Mouse (Mus musculus): ENCODE data around the gene Tmem132c.

GRCm38 (mm10) chr5:127370503-127370902, 128.9 kb downstream of the Tmem132c start:
- TF ChIP-seq POLR2A (IDR thresholded peaks at IDR 0.05; ENCODE audit: control insufficient read depth, low read depth, low read length) (no peak), CTCF (IDR thresholded peaks at IDR 0.05; ENCODE audit: control insufficient read depth, insufficient read depth, insufficient replicate concordance, low read depth, low read length) (no peak)

Data from testis, adult 2 months (tissue).